ENCODE assay signal across 8 mouse cellular contexts in genomic region chr15:81744992-81745600, GRCm38 (mm10). TPM values are rescaled to one million over a fixed set of nuclear protein-coding genes. Genes with fewer than 3 reads are reported as not detected.
A peak's percentile ranks its signal among the peaks of the same experiment; 100 is the strongest.
DNase-seq lines count a peak whose midpoint lies in the region; ATAC-seq and TF ChIP-seq lines count a peak whose summit lies in the region.

TSS of gene Zc3h7b (plus strand) at chr15:81745057.
TSS of gene Rangap1 (minus strand) at chr15:81745530.

- peak within 1 kb of the TSS; percentile 98 for H3K9ac ChIP-seq in heart, embryonic 13.5 days
- H3K9ac ChIP-seq in kidney, postnatal 0 days (ENCODE audit: low read depth, low read length) = peak within 1 kb of the TSS; percentile 92
- H3K9ac ChIP-seq in liver, embryonic 12.5 days = peak within 1 kb of the TSS; percentile 84
- H3K9ac ChIP-seq in stomach, embryonic 14.5 days (replicated peaks; ENCODE audit: low read depth, low read length) = peak within 1 kb of the TSS; percentile 95

- WGBS in forebrain, embryonic 10.5 days = under 1% methylated on average over 65 of the region's 65 CpGs
- under 1% methylated on average over 61 of the region's 65 CpGs for WGBS in heart, embryonic 13.5 days
- under 1% methylated on average over 62 of the region's 65 CpGs for WGBS in kidney, postnatal 0 days
- WGBS in liver, embryonic 12.5 days (ENCODE audit: insufficient replicate concordance) = under 1% methylated on average over 65 of the region's 65 CpGs
- under 1% methylated on average over 65 of the region's 65 CpGs for WGBS in stomach, embryonic 14.5 days

- H3K27ac ChIP-seq in forebrain, embryonic 10.5 days = peak within 1 kb of the TSS; percentile 98
- peak within 1 kb of the TSS; percentile 94 for H3K27ac ChIP-seq in heart, embryonic 13.5 days (replicated peaks)
- H3K27ac ChIP-seq in kidney, postnatal 0 days = peak within 1 kb of the TSS; percentile 95
- peak within 1 kb of the TSS; percentile 80 for H3K27ac ChIP-seq in liver, embryonic 12.5 days
- H3K27ac ChIP-seq in stomach, embryonic 14.5 days (ENCODE audit: low read length) = peak within 1 kb of the TSS; percentile 91

- H3K27me3 ChIP-seq in forebrain, embryonic 10.5 days (ENCODE audit: poor library complexity, severe bottlenecking) = no peaks in the 10 kb centered on the region
- no peaks in the 10 kb centered on the region for H3K27me3 ChIP-seq in heart, embryonic 13.5 days (replicated peaks)
- no peaks in the 10 kb centered on the region for H3K27me3 ChIP-seq in kidney, postnatal 0 days (ENCODE audit: insufficient read depth, low read length)
- H3K27me3 ChIP-seq in liver, embryonic 12.5 days (replicated peaks) = 0 out of 2 replicates have a peak, but pooled peaks cover 4% of the 10 kb centered on the region
- no peaks in the 10 kb centered on the region for H3K27me3 ChIP-seq in stomach, embryonic 14.5 days (ENCODE audit: control insufficient read depth, insufficient read depth, low read length)

- H3K36me3 ChIP-seq in forebrain, embryonic 10.5 days (replicated peaks) = peaks cover 19% of the 10 kb centered on the region
- no peaks in the 10 kb centered on the region for H3K36me3 ChIP-seq in heart, embryonic 13.5 days
- H3K36me3 ChIP-seq in kidney, postnatal 0 days (ENCODE audit: insufficient read depth, low read length) = no peaks in the 10 kb centered on the region
- H3K36me3 ChIP-seq in liver, embryonic 12.5 days = no peaks in the 10 kb centered on the region
- no peaks in the 10 kb centered on the region for H3K36me3 ChIP-seq in stomach, embryonic 14.5 days (ENCODE audit: control insufficient read depth, insufficient read depth, low read length)

- TF ChIP-seq CTCF in kidney, postnatal 0 days (IDR thresholded peaks at IDR 0.05; ENCODE audit: low read depth) = peak; percentile 27

- peaks cover 23% of the 10 kb centered on the region for H3K4me1 ChIP-seq in forebrain, embryonic 10.5 days
- H3K4me1 ChIP-seq in heart, embryonic 13.5 days = peaks cover 30% of the 10 kb centered on the region
- 0 out of 2 replicates have a peak, but pooled peaks cover 6% of the 10 kb centered on the region for H3K4me1 ChIP-seq in kidney, postnatal 0 days (replicated peaks; ENCODE audit: insufficient read depth, low read length)
- peaks cover 34% of the 10 kb centered on the region for H3K4me1 ChIP-seq in liver, embryonic 12.5 days
- H3K4me1 ChIP-seq in stomach, embryonic 14.5 days (ENCODE audit: control insufficient read depth, insufficient read depth, low read length) = peaks cover 11% of the 10 kb centered on the region; the same call in 1 of the 2 replicates

- peak within 1 kb of the TSS; percentile 95 for H3K4me3 ChIP-seq in forebrain, embryonic 10.5 days
- H3K4me3 ChIP-seq in heart, embryonic 13.5 days = peak within 1 kb of the TSS; percentile 99
- peak within 1 kb of the TSS; percentile 97 for H3K4me3 ChIP-seq in kidney, postnatal 0 days (replicated peaks; ENCODE audit: low read depth, low read length)
- peak within 1 kb of the TSS; percentile 78 for H3K4me3 ChIP-seq in liver, embryonic 12.5 days
- peak within 1 kb of the TSS; percentile 90 for H3K4me3 ChIP-seq in stomach, embryonic 14.5 days (ENCODE audit: low read depth, low read length)

- peak within 1 kb of the TSS; percentile 85 for H3K4me2 ChIP-seq in heart, embryonic 13.5 days
- peak within 1 kb of the TSS; percentile 89 for H3K4me2 ChIP-seq in kidney, postnatal 0 days (ENCODE audit: low read length)
- H3K4me2 ChIP-seq in liver, embryonic 12.5 days = peak within 1 kb of the TSS; percentile 97
- peak within 1 kb of the TSS; percentile 77 for H3K4me2 ChIP-seq in stomach, embryonic 14.5 days (replicated peaks; ENCODE audit: low read depth, low read length)

- ATAC-seq in CD4-positive, CD25-positive, alpha-beta regulatory T cell, adult 4 months = peak; percentile 82
- peak; percentile 64; the same call in 1 of the 2 replicates for ATAC-seq in heart, embryonic 13.5 days (ENCODE audit: extremely low read depth, insufficient number of reproducible peaks, low FRiP score, low TSS enrichment)
- ATAC-seq in kidney, postnatal 0 days (replicated peaks; ENCODE audit: low FRiP score, low read depth) = peak; percentile 75
- ATAC-seq in liver, embryonic 12.5 days = peak; percentile 82
- peak; percentile 79 for ATAC-seq in stomach, embryonic 14.5 days (ENCODE audit: insufficient number of reproducible peaks, insufficient read depth, low FRiP score, low read depth)

- DNase-seq in brain, embryonic 18.5 days (ENCODE audit: low read depth, low spot score) = peak; percentile 39
- peak; percentile 79 for DNase-seq in forebrain, embryonic 10.5 days (ENCODE audit: extremely low spot score, low spot score)
- peak; percentile 91 for DNase-seq in kidney, postnatal 0 days (ENCODE audit: low spot score)
- DNase-seq in natural killer cell, adult 2 months (ENCODE audit: low spot score in 2 of 2) = peak; percentile 52 to 67

- no peaks in the 10 kb centered on the region for H3K9me3 ChIP-seq in forebrain, embryonic 10.5 days
- no peaks in the 10 kb centered on the region for H3K9me3 ChIP-seq in heart, embryonic 13.5 days
- H3K9me3 ChIP-seq in kidney, postnatal 0 days (replicated peaks; ENCODE audit: low read length) = no peaks in the 10 kb centered on the region
- H3K9me3 ChIP-seq in liver, embryonic 12.5 days (replicated peaks) = no peaks in the 10 kb centered on the region
- no peaks in the 10 kb centered on the region for H3K9me3 ChIP-seq in stomach, embryonic 14.5 days (ENCODE audit: control insufficient read depth, low read depth, low read length)

RNA-seq across cellular contexts. Expression of gene Zc3h7b, which starts in this region (rescaled TPM):
- polyA plus RNA-seq in CD4-positive, CD25-positive, alpha-beta regulatory T cell, adult 4 months (2017; shearing (Covaris generic)) = 1 to 10 TPM; 5.4 to 7.3 TPM
- polyA plus RNA-seq in forebrain, embryonic 10.5 days (2016; fragmentation: Nextera tagmentation; extraction: Ambion mirVana) = 43.4 and 44.3 TPM in 2 replicates
- 19.5 and 21.4 TPM in 2 replicates for polyA plus RNA-seq in heart, embryonic 13.5 days (2015; fragmentation: Nextera tagmentation; extraction: Ambion mirVana)
- polyA plus RNA-seq in kidney, postnatal 0 days (2015; fragmentation: Nextera tagmentation; extraction: Ambion mirVana) = 26.5 TPM in 2 replicates
- polyA plus RNA-seq in liver, embryonic 12.5 days (2016; fragmentation: Nextera tagmentation; extraction: Ambion mirVana) = 9.8 and 10.0 TPM in 2 replicates
- polyA plus RNA-seq in stomach, embryonic 14.5 days (2014; fragmentation: Nextera tagmentation; extraction: Ambion mirVana) = 35.5 and 46.2 TPM in 2 replicates

RNA-seq across cellular contexts. Expression of gene Rangap1, which starts in this region (rescaled TPM):
- 10 to 100 TPM; 43.0 to 54.0 TPM for polyA plus RNA-seq in CD4-positive, CD25-positive, alpha-beta regulatory T cell, adult 4 months (2017; shearing (Covaris generic))
- polyA plus RNA-seq in forebrain, embryonic 10.5 days (2016; fragmentation: Nextera tagmentation; extraction: Ambion mirVana) = 196 and 198 TPM in 2 replicates
- 90.4 and 92.7 TPM in 2 replicates for polyA plus RNA-seq in heart, embryonic 13.5 days (2015; fragmentation: Nextera tagmentation; extraction: Ambion mirVana)
- polyA plus RNA-seq in kidney, postnatal 0 days (2015; fragmentation: Nextera tagmentation; extraction: Ambion mirVana) = 33.9 and 39.7 TPM in 2 replicates
- polyA plus RNA-seq in liver, embryonic 12.5 days (2016; fragmentation: Nextera tagmentation; extraction: Ambion mirVana) = 113 and 121 TPM in 2 replicates
- 90.9 and 92.7 TPM in 2 replicates for polyA plus RNA-seq in stomach, embryonic 14.5 days (2014; fragmentation: Nextera tagmentation; extraction: Ambion mirVana)

Comparison
In these comparisons a context has a peak if more than half of its experiments do, and no peak if none do; other contexts are left out.
1. Peak in every context shown above with its lines: DNase-seq, ATAC-seq, H3K4me3 ChIP-seq and H3K27ac ChIP-seq.
2. DNase-seq: peak in every context shown above with its lines; median percentile 91 in kidney, postnatal 0 days; 79 in forebrain, embryonic 10.5 days; 60 in natural killer cell, adult 2 months; 39 in brain, embryonic 18.5 days.